Mouse (Mus musculus) MEL (cell line): Measurements from ENCODE around the gene Gcnt3.

Source experiments
- POLR2A ChIP-seq, 2 experiments: IDR thresholded peaks; 2 replicates each; pipeline ENCODE4 v1.6.1; 2011 to 2012; ENCODE audit warnings: low read length in 2 of 2, mild to moderate bottlenecking in 2 of 2, control low read depth in 1 of 2, improper control_type of control experiment in 1 of 2, low read depth in 1 of 2, moderate library complexity in 1 of 2; ENCODE audit not compliant: control insufficient read depth in 1 of 2, insufficient read depth in 1 of 2, poor library complexity in 1 of 2
- USF1 ChIP-seq: IDR thresholded peaks from 2 replicates; pipeline ENCODE4 v1.6.1; 2014; ENCODE audit warnings: low read depth, mild to moderate bottlenecking, inconsistent platforms, low read length, improper control_type of control experiment, moderate library complexity
- ZKSCAN1 ChIP-seq: IDR thresholded peaks from 2 replicates; pipeline ENCODE4 v1.6.1; 2012; ENCODE audit warnings: low read depth, mild to moderate bottlenecking, inconsistent platforms, low read length, improper control_type of control experiment, moderate library complexity

- no peak for TF ChIP-seq ZKSCAN1
- no peak for TF ChIP-seq POLR2A (IDR thresholded peaks at IDR 0.05; ENCODE audit: control insufficient read depth in 1 of 2, insufficient read depth in 1 of 2, low read depth in 1 of 2, low read length in 2 of 2, poor library complexity in 1 of 2)
- no peak for TF ChIP-seq USF1
Measured at GRCm38 (mm10) chr9:70086091-70086490, 48.2 kb upstream of the Gcnt3 start.
